Mouse (Mus musculus) T-cell, adult 2 months (primary cell): ENCODE measurements around the gene Ksr1.
A peak's percentile ranks its signal among the peaks of the same experiment; 100 is the strongest.

Source experiments
- DNase-seq: peaks from one replicate; pipeline ENCODE4 v3.0.0; 2022; ENCODE audit warnings: low spot score

The Ksr1 gene

GRCm38 (mm10) chr11:78980083-78980634 lies 166.0 kb downstream of the Ksr1 start:
- DNase-seq: no peak

- DNase-seq: no peak
Observed at GRCm38 (mm10) chr11:78978176-78979019, 167.8 kb downstream of the Ksr1 start.

GRCm38 (mm10) chr11:78976731-78977510 lies 169.3 kb downstream of the Ksr1 start:
- DNase-seq: no peak

- peak; percentile 30 for DNase-seq
Observed at GRCm38 (mm10) chr11:78973381-78974150, 172.6 kb downstream of the Ksr1 start.

- DNase-seq: peak; percentile 47
Observed at GRCm38 (mm10) chr11:78972811-78973351, 173.3 kb downstream of the Ksr1 start.

- no peak for DNase-seq
Observed at GRCm38 (mm10) chr11:78972328-78972727, 173.9 kb downstream of the Ksr1 start.

GRCm38 (mm10) chr11:78971746-78972145 lies 174.5 kb downstream of the Ksr1 start:
- DNase-seq: no peak

- DNase-seq: no peak
Observed at GRCm38 (mm10) chr11:78971096-78971495, 175.1 kb downstream of the Ksr1 start.

GRCm38 (mm10) chr11:78968121-78968520 lies 178.1 kb downstream of the Ksr1 start:
- DNase-seq: no peak

GRCm38 (mm10) chr11:78967371-78967770 lies 178.8 kb downstream of the Ksr1 start:
- peak; percentile 44 for DNase-seq
